Mouse (Mus musculus) frontal cortex, postnatal 10 days (tissue): ENCODE measurements around the gene Col1a1.

Source experiments
- DNase-seq, 2 experiments: peaks; one replicate each; pipeline ENCODE4 v3.0.0; 2022; ENCODE audit warnings: low spot score in 2 of 2, mixed read lengths in 1 of 2

Gene Col1a1

DNA sequence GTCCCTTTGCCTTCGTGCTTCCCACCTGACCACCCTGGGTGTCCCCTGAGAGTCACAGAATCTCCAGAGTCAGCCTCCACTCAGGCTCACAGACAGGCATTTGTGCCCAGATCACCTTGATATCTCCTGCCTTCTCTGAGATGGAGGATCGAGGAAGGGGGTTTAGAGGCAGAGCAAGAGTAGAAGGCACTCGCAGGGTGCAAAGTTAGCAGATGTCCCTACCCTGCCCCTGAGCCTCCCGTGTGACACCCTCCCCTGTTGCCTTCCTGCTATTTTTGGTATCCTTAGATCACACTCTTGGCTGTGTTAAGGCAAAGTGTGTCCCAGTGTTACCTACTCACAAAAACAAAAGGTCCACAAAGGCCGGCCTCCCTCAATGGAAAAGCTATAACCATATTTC, 40.2 kb downstream of the Col1a1 start, which contains the start of gene Sgca:
TSS of gene Sgca (minus strand) at position 129 of the 400 bp plus-strand sequence.
- DNase-seq = no peak

GRCm38 (mm10) chr11:94978178-94978915, 42.3 kb downstream of the Col1a1 start:
- no peak for DNase-seq

DNA sequence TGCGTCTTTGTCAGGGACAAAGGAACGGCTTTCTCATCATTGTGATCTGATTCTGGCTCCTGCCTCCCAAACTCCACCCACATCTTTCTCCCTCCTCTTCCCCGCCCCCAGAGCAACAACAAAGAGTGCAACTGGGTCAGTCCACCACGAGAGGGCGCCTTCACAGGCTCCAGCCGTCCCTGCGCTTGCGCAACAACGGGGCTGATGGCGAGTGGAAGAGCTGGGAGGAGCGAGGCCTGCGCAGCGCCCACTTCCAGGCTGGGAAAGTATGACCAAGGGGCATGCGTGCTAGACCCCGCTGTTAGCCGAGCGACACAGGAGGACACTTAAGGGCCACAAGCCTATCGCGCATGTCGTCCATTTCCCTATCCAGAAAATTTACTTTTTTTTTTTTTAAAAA, 42.9 kb downstream of the Col1a1 start:
- DNase-seq = peak; percentile 92 to 97

- DNase-seq = no peak
Observed at GRCm38 (mm10) chr11:94979462-94980179, 43.6 kb downstream of the Col1a1 start.

- DNase-seq = no peak
Observed at GRCm38 (mm10) chr11:94985140-94985539, 49.1 kb downstream of the Col1a1 start.

DNA sequence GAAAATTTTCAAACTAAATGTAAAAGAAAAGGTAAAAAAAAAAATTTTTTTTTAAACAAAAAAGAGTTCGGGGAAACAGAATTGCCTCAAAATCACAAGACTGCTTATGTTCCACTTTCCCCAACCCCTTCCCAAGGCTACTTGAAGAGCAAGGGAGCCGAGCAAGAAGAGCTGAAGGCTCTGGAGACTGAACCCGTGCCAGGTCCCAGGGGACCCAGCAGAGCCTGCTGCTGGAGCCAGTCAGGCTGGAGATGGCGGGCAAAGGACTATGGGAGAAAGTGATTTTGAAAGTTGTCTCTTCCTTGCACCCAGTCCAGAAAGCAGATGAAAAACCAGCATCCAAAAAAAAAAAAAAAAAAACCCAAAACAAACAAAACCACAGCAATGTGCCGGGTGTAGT, 49.8 kb downstream of the Col1a1 start:
- no peak for DNase-seq

GRCm38 (mm10) chr11:94986435-94986834, 50.4 kb downstream of the Col1a1 start:
- DNase-seq = no peak

- DNase-seq = no peak
Observed at GRCm38 (mm10) chr11:94987341-94987740, 51.3 kb downstream of the Col1a1 start.

- no peak for DNase-seq
Observed at GRCm38 (mm10) chr11:94987851-94988250, 51.8 kb downstream of the Col1a1 start.

- peak in 1 of 2 experiments; percentile 32 for DNase-seq
Observed at GRCm38 (mm10) chr11:94988780-94989561, 52.9 kb downstream of the Col1a1 start.

DNA sequence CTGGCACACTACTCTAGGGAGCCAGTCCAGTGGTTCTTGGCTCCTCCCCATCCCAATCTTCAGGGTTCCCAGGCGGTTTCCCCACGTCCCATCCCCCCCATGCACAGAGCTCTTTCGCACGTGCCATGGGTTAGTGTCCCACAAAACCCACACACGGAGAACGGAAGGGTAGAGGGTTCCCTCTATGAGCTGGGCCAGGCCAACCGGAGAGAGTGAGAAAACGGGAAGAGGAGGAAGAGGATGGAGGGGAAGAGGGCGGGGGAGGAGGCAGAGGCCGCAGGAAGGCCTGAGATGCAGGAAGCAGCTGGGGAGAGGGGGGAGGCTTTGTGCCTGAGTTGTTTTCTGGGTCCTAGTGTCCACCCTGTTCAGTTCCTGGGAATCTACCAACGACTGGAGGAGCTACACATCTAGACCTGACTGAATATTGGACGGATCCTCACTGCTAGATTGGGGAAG, 53.6 kb downstream of the Col1a1 start:
- peak; percentile 74 for DNase-seq

DNA sequence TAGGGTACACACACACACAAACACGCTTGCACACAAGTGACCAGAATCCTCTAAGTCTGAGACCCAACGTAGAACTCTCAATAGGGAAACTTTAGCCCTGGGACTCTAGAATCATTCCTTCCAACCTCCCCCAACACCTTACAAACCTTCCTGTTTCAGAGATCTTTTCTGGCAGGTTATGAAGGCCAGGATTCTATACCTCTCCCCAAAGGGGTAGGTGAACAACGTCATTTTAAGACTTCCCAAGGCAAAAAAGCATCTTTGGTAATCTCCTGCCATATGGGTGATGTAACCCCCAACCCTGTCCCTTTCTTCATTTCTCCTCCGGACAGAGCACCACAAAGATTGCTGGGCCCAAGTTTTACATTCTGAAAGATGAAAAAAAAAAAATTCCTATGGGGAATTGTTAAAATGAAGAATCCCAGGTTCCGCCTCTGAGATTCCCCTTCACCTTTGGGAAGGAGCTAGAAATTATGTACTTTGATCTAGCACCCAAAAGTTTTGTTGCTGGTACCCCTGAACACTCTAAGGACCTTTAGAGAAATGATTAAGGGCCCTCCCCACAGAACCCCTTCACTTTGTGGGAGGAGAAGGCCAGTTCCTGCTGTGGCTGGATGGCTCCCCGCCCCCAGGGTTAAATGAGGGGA, 54.2 kb downstream of the Col1a1 start:
- DNase-seq = no peak

DNA sequence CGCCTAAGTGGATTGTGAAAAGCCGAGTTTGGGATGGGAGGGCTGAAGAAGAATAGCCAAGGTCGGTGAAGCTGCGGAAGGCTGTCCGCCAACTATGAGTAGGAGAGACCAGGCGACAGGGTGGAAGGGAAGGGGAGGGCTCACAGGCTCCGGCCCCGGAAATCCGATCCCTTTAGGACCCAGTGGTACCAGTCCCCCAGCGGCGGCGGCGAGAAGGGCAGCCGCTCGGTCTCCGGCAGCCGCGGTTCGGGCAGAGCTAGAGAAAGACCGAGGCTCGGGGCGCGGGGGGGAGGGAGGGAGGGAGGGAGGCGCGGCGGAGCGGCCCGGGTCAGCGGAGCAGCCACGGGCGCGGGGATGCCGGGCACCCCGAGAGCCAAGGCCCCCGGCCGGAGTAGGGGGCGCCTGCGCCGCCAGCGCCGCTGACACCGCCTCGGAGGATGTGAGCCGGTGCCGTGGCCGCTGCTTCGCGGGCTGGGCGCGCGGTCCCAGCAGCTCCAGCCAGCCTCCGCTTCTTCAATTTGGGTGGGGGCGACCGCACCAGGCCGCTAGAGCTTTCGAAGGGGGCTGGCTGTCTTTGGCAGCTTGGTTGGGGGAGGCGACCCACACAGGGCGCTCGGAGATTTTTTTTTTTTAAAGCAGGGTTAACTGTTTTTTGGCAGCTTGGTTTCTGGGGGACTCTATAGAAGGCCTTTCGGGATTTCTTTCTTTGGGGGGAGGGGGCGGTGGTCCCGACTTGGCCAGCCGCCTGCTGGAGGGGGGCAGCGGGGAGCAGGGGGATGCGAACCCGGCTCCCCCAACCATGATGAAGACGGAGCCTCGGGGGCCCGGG, 54.9 kb downstream of the Col1a1 start, which contains the start of gene Ppp1r9b:
TSS of gene Ppp1r9b (plus strand) at position 287 of the 829 bp plus-strand sequence.
- peak; percentile 85 to 90 for DNase-seq

DNA sequence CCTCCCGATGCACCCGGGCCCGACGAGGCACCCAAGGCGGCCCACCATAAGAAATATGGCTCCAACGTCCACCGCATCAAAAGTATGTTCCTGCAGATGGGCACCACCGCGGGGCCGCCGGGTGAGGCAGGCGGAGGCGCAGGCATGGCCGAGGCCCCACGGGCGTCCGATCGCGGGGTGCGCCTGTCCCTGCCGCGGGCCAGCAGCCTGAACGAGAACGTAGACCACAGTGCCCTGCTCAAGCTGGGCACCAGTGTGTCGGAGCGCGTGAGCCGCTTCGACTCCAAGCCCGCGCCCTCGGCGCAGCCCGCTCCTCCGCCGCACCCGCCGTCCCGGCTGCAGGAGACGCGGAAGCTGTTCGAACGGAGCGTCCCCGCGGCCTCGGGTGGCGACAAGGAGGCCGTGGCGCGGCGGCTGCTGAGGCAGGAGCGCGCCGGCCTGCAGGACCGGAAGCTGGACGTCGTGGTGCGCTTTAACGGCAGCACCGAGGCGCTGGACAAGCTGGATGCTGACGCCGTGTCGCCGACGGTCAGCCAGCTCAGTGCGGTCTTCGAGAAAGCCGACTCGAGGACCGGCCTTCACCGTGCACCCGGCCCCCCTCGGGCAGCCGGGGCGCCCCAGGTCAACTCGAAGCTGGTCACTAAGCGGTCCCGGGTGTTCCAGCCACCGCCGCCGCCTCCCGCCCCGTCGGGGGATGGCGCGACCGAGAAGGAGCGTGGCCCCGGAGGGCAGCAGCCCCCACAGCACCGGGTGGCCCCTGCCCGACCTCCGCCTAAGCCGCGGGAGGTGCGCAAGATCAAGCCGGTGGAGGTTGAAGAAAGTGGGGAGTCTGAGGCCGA, 55.8 kb downstream of the Col1a1 start:
- peak in 1 of 2 experiments; percentile 52 for DNase-seq

GRCm38 (mm10) chr11:94992480-94992753, 56.4 kb downstream of the Col1a1 start:
- peak in 1 of 2 experiments; percentile 33 for DNase-seq

DNA sequence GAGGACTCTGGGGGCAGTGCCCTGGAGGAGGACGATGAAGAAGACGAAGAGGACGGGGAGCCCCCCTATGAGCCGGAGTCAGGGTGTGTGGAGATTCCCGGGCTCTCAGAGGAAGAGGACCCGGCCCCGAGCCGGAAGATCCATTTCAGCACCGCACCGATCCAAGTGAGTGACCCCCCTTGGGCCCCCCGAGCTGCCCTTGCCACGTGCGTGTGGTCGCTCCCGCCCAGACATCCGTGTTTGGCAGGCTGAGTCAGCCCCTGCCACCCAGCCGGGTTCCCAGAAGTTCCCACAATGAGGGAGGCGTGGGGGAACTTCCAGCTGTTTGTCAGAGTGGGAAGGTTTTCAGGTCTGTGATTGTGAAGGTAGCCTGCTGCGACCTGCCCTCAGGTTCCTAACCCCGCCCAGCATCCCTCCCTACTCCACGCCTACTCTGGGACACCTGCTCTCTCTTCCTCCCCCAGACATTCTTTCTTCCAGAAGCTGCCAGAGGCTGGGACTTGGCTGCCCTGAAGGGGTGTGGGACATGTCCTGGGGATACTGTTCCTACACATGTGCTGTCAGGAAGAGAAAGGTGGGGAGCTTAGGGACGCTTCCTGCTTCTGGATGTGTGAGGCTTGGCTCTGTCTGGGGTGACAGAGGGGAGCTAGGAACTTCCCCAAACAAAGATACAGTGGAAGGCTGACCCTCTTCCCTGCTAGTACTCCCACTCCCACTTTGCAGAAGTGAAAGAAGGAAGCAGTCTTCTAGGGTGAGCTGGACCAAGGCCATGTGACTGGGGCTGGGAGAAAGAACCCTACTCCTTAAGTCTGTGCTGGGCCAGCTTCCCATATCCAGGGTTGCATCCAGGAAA, 57.0 kb downstream of the Col1a1 start:
- peak in 1 of 2 experiments; percentile 47 for DNase-seq

DNA sequence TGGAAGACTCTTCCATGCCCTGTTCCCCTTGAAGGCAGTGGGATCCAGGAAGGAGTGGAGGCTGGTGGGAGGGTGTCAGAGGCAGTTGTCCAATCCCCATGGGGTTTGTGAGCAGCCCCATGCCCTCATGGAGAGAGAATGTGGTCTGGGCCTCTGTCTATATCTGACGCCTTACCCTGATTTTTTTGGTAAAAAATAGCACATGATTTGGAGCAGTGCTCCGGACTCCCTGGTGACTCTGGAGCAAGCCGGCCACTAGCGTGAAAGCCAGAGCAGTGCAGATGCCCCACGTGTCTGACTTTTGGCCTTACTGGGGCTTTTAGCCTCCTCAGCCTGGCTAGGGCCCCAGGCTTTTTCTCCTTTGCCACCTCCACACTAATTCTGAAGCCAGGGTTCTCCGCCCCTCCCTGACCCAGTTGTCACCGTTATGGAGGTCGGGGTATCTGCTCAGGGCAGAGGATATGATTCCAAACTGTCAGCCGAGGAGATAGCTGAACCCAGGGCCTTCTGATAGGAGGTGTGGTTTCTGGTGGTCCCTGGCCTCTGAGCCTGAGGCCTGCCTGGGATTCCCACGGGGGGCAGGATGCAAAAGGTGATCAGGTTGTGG, 58.3 kb downstream of the Col1a1 start:
- no peak for DNase-seq

DNA sequence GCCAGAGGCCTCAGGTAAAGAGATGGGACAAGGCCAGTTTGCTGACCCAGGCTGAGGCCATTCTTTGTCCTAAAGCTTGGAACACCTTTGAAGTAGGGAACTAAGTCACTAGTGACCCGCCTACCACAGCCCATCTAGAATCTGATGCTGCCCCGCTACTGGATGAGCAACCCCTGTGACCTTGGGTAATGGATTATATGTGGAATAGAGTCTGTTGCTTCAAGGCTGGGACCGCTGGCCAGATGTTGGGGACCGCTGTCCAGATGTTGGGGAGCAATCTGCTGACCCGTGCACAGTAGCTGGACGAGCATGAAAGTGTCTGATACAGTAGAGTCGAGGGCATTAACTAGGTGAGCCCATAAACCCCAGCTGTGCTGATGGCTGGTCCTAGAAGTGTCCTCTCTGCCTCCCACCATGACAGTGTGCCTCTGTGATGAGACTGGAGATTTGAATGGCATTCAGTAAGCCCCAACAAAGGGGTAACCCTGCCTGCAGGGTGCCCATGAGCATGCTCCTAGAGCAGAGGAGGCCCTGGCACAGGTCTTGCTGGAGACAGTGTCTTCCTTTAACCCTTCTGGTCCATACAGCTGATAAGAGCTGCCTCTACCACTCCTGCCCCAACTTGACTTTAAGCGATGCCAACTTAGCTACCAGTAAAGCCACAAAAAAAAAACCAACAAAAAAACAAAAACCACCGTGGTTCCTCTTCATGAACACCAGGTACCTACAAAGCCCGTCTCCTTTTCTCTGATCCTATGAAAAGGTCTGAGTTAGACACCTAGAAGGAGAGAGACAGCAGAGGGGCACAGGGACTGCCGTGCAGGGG, 59.1 kb downstream of the Col1a1 start:
- DNase-seq = no peak
